Mouse (Mus musculus) embryonic facial prominence, embryonic 15.5 days (tissue): ENCODE data around the gene Zfp36l1. TPM values are rescaled to one million over a fixed set of nuclear protein-coding genes. Genes with fewer than 3 reads are reported as not detected.

Experiments used
- ATAC-seq: fragments of 200-750 bp; cut with Nextera tagmentation; 2 replicates; pipeline ENCODE4 v1.8.0; 2017; ENCODE audit warnings: low read depth, moderate TSS enrichment; ENCODE audit not compliant: insufficient number of reproducible peaks, low FRiP score, low TSS enrichment
- H3K27ac ChIP-seq: fragments of 300-500 bp; sonication (generic); replicated peaks from 2 replicates; pipeline ENCODE4 v1.5.1; 2015; ENCODE audit warnings: mild to moderate bottlenecking, inconsistent platforms
- H3K27me3 ChIP-seq: fragments of 300-500 bp; sonication (generic); 2 replicates; pipeline ENCODE4 v1.6.1; 2015; ENCODE audit warnings: inconsistent platforms
- H3K36me3 ChIP-seq: fragments of 300-500 bp; sonication (generic); 2 replicates; pipeline ENCODE4 v1.6.1; 2015; ENCODE audit warnings: mild to moderate bottlenecking, inconsistent platforms
- H3K4me1 ChIP-seq: fragments of 300-500 bp; sonication (generic); 2 replicates; pipeline ENCODE4 v1.6.1; 2015; ENCODE audit warnings: inconsistent platforms
- H3K4me2 ChIP-seq: fragments of 300-500 bp; sonication (generic); replicated peaks from 2 replicates; pipeline ENCODE4 v1.6.1; 2015; ENCODE audit warnings: mild to moderate bottlenecking, inconsistent platforms
- H3K4me3 ChIP-seq: fragments of 300-500 bp; sonication (generic); replicated peaks from 2 replicates; pipeline ENCODE4 v1.5.1; 2015; ENCODE audit warnings: mild to moderate bottlenecking, inconsistent platforms
- H3K9ac ChIP-seq: fragments of 300-500 bp; sonication (generic); 2 replicates; pipeline ENCODE4 v1.6.1; 2015; ENCODE audit warnings: inconsistent platforms
- H3K9me3 ChIP-seq: fragments of 300-500 bp; sonication (generic); replicated peaks from 2 replicates; pipeline ENCODE4 v1.6.1; 2016; ENCODE audit warnings: inconsistent platforms
- WGBS: fragments of 180-500 bp; shearing (Covaris S2); methylation state at CpG from one replicate; pipeline ENCODE4 v1.1.7; 2015; 5-methylcytosine and 5-hydroxymethylcytosine counted together
- polyA plus RNA-seq: library from polyadenylated mRNA; unstranded; fragments of >200 nt; fragmentation: Nextera tagmentation; extraction: Ambion mirVana; gene quantifications from 2 replicates; pipeline ENCODE4 v1.2.1, GENCODE M21; 2015

The Zfp36l1 gene
- polyA plus RNA-seq, 1 experiment from 2014 or later, result 178 TPM

DNA sequence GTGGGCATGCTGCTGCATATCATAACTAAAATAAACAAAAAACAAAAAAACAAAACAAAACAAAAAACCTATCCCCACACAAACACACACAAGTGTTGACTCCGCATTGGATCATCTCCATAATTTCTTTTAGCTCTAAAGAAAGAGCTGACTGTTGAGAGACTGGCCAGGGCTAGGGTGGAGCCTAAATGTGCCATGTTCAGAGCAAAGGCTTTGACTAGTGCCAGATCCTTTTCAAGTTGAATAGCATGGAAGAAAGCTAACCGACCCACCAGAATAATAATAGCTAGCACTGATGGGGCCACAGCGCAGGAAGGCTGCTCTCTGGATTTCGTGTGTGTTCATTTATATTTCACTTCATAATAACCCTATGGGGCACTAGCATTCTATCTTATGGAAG lies 48.5 kb downstream of the Zfp36l1 start:
- no peaks in the 10 kb centered on the region for H3K27me3 ChIP-seq
- no peak overlapping the region for H3K9ac ChIP-seq
- 61% methylated on average over 4 of the region's 4 CpGs for WGBS
- H3K36me3 ChIP-seq, result no peaks in the 10 kb centered on the region
- H3K4me2 ChIP-seq, result no peak overlapping the region
- H3K4me1 ChIP-seq, result peaks cover 38% of the 10 kb centered on the region
- ATAC-seq, result no peak
- 0 out of 2 replicates have a peak overlapping the region, but pooled peaks have one; percentile 92 for H3K27ac ChIP-seq
- H3K4me3 ChIP-seq, result no peak overlapping the region
- H3K9me3 ChIP-seq, result no peaks in the 10 kb centered on the region

DNA sequence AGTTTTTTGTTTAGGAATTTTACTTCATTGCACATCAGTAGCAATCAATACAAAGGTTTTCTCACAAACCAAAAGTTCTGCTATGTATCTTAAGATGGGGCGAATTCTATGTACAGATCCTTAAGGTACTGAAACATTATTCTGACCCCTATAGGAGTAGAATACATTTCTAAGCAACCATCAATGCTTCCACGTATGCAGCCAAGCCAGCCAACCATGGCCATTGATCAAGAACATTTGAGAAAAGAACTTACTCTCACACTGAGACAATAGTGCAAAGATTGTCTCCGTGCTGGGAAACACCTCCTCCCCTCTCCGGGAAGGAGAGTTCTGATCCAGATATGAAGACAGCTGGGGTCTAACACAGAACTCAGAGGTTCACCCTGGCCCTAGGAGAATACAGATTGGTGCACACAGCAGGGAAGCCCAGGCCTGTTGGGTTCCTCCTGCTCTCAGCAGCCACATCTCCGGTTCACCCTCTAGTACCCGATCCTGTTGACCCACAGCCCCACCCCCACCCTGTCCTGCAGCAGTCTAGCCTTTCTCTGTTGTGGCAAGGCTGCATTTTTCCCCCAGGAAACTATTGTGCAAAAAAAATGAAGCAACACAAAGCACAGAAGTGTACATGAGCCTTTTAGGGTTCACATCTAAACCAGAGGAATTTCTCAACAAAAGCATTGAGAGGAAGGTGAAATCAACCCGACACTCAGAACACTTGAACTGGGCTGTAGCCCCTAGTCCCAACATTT lies 49.2 kb downstream of the Zfp36l1 start:
- Histone ChIP-seq H3K4me1 (peaks cover 38% of the 10 kb centered on the region), H3K27ac (peak overlapping the region; percentile 92), H3K27me3 (no peaks in the 10 kb centered on the region), H3K9me3 (no peaks in the 10 kb centered on the region), H3K9ac (no peak overlapping the region), H3K4me2 (no peak overlapping the region), H3K36me3 (no peaks in the 10 kb centered on the region), H3K4me3 (no peak overlapping the region)
- no peak for ATAC-seq
- 40% methylated on average over 7 of the region's 7 CpGs for WGBS

DNA sequence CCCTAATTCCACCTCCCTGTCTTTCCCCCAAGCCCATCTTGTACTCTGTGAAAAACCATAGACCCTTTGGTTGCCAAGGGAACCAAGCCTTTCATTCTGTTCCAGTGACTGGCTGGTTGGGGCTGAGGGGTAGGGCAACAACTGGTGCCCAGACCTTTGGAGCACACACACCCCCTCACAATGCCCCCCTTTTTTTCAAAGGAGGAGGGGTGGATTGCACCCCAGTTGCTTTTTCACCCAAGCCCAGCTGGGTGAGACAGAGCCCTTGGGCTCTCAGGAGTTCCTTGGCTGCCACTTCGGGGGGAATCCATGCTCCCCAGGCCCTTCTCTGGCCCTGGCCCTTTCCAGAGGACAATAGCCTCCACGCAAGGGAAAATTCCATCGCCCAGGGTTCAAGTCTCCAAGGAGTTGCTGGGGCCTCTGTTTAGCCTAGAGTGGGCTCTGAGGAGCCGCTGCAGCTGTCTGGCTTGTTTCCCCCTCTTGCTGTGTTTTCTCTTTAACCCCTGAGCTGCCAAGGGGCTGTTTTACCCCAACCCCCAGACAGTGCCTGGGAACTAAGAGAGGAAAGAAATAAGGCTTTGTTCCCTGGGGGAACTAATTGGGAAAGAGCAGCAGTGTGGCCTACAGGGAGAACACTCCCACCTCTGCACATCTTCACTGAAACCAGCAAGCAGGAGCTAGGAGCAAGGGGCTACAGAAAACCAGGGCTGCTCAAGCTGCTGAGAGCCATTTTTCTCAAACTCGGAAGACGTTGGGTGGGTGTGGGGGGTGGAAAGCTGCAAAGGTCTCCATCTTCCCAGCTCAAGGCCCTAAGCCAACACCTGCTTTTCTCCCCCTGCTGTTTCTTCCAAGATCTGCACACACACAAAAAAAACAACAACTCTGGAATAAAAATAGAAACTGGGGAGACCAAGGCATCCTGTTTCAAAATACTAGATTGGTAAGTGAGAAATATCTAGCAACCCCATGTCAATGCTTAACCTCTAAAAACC lies 50.1 kb downstream of the Zfp36l1 start:
- ATAC-seq, result peak; percentile 79
- Histone ChIP-seq H3K4me1 (peaks cover 38% of the 10 kb centered on the region), H3K36me3 (no peaks in the 10 kb centered on the region), H3K4me3 (no peak overlapping the region), H3K27ac (peak overlapping the region; percentile 92), H3K9me3 (no peaks in the 10 kb centered on the region), H3K9ac (no peak overlapping the region), H3K4me2 (peak overlapping the region; percentile 19; the same call in 1 of the 2 replicates), H3K27me3 (no peaks in the 10 kb centered on the region)
- WGBS, result 2% methylated on average over 6 of the region's 6 CpGs

DNA sequence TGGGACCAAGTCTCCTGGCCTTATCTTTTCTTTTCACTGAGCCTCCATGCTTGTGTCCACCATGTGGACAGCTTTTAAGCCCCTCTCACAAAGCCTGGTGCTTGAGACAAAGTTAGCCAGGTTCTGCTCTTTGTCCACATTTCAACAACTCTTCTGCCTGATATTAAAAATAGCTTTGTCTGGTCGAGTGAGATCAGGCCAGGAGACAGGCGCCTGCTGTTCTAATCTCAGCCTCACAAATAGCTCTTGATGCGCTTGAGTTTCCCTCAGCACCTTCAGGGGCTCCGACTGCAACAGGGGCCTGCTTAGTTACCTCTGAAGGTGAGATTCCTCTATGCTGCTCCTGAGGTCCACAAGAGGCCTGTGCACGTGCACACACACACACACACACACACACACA lies 51.0 kb downstream of the Zfp36l1 start:
- WGBS, result 29% methylated on average over 5 of the region's 5 CpGs
- no peaks in the 10 kb centered on the region for H3K27me3 ChIP-seq
- no peaks in the 10 kb centered on the region for H3K36me3 ChIP-seq
- H3K9me3 ChIP-seq, result no peaks in the 10 kb centered on the region
- H3K4me2 ChIP-seq, result no peak overlapping the region
- no peak overlapping the region for H3K9ac ChIP-seq
- H3K4me1 ChIP-seq, result peaks cover 38% of the 10 kb centered on the region
- H3K27ac ChIP-seq, result peak overlapping the region; percentile 92
- H3K4me3 ChIP-seq, result no peak overlapping the region
- ATAC-seq, result no peak

DNA sequence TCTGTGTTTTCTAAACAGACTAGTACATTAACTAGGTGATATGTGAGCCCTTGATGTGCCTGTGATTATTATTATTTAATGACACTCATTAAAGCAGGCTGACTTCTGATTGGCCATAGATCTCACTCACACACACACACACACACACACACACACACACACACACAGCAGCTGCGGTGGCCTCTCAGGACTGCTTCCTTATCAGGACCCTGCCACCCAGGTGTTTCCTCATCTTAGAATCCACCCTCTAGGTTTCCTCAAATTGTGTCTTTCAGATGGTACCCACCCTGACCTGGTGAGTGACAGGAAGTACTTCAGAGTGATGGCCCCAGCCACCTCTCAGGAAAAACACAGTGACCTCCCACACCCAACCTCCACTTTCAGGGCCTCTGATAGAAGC lies 52.0 kb downstream of the Zfp36l1 start:
- Histone ChIP-seq H3K4me2 (no peak overlapping the region), H3K36me3 (no peaks in the 10 kb centered on the region), H3K4me3 (no peak overlapping the region), H3K9me3 (no peaks in the 10 kb centered on the region), H3K27me3 (no peaks in the 10 kb centered on the region), H3K4me1 (peaks cover 38% of the 10 kb centered on the region), H3K9ac (no peak overlapping the region), H3K27ac (0 out of 2 replicates have a peak overlapping the region, but pooled peaks have one; percentile 92)
- ATAC-seq, result no peak
- WGBS, result 68% methylated on average over 1 of the region's 1 CpGs

DNA sequence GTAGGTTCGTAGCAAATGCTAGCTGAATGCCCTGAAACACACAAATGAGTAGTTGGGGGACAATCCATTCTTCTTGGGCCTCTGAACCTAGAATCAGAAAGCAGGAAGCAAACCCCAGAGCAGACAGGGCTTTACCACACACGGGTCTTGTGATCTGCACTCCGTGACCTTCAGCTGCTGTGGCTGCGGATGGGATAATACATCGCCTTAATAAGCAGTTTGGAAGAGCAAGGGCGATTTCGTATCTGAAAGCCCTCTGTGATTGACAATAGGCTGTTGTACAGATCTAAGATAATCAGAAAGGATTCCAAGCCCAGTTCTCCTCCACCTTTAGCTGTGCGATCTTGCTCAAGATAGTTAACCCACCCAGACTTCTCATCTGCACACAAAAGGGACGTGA lies 52.5 kb downstream of the Zfp36l1 start:
- Histone ChIP-seq H3K9ac (no peak overlapping the region), H3K4me1 (peaks cover 38% of the 10 kb centered on the region), H3K36me3 (no peaks in the 10 kb centered on the region), H3K9me3 (no peaks in the 10 kb centered on the region), H3K27ac (peak overlapping the region; percentile 39; the same call in 1 of the 2 replicates), H3K27me3 (no peaks in the 10 kb centered on the region), H3K4me3 (no peak overlapping the region), H3K4me2 (no peak overlapping the region)
- WGBS, result 52% methylated on average over 9 of the region's 9 CpGs
- no peak for ATAC-seq

DNA sequence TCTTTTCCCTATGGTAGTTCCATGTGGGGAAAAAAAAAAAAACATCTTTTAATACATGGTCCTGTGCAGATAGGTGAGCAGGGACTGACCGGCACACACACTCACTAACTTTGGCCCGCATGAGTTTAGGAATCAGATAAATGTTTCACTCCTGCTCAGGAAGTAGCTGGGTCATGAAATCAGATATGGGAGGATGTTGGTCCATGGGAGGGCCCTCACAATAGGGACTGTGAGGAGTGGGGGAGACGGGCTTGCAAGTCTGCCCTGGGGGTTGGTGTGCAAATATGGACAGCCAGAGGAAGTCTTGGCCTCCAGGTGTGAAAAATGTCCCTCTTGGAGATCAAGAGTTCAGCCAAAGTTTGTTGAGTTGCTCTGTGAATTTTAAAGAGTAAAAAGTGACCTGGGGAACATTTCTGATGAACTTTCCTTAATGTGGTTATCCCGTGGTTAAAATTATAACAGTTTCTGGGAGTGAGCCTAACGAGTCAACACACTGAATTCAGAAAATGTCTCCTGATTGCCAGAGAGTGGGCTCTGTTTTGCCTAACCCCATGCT lies 53.0 kb downstream of the Zfp36l1 start:
- H3K4me2 ChIP-seq, result no peak overlapping the region
- H3K27ac ChIP-seq, result peak overlapping the region; percentile 39; the same call in 1 of the 2 replicates
- H3K36me3 ChIP-seq, result no peaks in the 10 kb centered on the region
- no peaks in the 10 kb centered on the region for H3K27me3 ChIP-seq
- H3K9ac ChIP-seq, result no peak overlapping the region
- no peak for ATAC-seq
- no peaks in the 10 kb centered on the region for H3K9me3 ChIP-seq
- WGBS, result 60% methylated on average over 5 of the region's 5 CpGs
- H3K4me3 ChIP-seq, result no peak overlapping the region
- peaks cover 37% of the 10 kb centered on the region for H3K4me1 ChIP-seq

Other genes starting within 250 kb of the Zfp36l1 start
- gene Actn1, start 147.4 kb upstream of the Zfp36l1 start, polyA plus RNA-seq, result 35.6 and 35.7 TPM in 2 replicates